Mouse (Mus musculus): ENCODE results near the gene Stox2. TPM values are rescaled to one million over a fixed set of nuclear protein-coding genes. Genes with fewer than 3 reads are reported as not detected.

The Stox2 gene
- polyA plus RNA-seq, 1 experiment = 0.01 TPM

GRCm38 (mm10) chr8:47351914-47352701 is 94.1 kb downstream of the Stox2 start:
- TF ChIP-seq TAL1 (IDR thresholded peaks at IDR 0.05; ENCODE audit: low read length) (no peak), GATA1 (IDR thresholded peaks at IDR 0.05; ENCODE audit: low read length) (no peak)
- Histone ChIP-seq H3K9me3 (ENCODE audit: control insufficient read depth, low read length) (no peaks in the 10 kb centered on the region), H3K4me1 (ENCODE audit: control insufficient read depth) (no peaks in the 10 kb centered on the region), H3K36me3 (ENCODE audit: control insufficient read depth) (no peaks in the 10 kb centered on the region), H3K27me3 (ENCODE audit: control insufficient read depth) (no peaks in the 10 kb centered on the region), H3K4me3 (replicated peaks) (no peak overlapping the region)

- Histone ChIP-seq H3K27me3 (ENCODE audit: control insufficient read depth) (no peaks in the 10 kb centered on the region), H3K36me3 (ENCODE audit: control insufficient read depth) (no peaks in the 10 kb centered on the region), H3K4me3 (replicated peaks) (no peak overlapping the region), H3K9me3 (ENCODE audit: control insufficient read depth, low read length) (no peaks in the 10 kb centered on the region), H3K4me1 (ENCODE audit: control insufficient read depth) (no peaks in the 10 kb centered on the region)
- TF ChIP-seq GATA1 (IDR thresholded peaks at IDR 0.05; ENCODE audit: low read length) (no peak), TAL1 (IDR thresholded peaks at IDR 0.05; ENCODE audit: low read length) (no peak)
These were observed 97.1 kb downstream of the Stox2 start for GRCm38 (mm10) chr8:47349082-47349481.

- Histone ChIP-seq H3K36me3 (ENCODE audit: control insufficient read depth) (no peaks in the 10 kb centered on the region), H3K4me1 (ENCODE audit: control insufficient read depth) (no peaks in the 10 kb centered on the region), H3K4me3 (replicated peaks) (no peak overlapping the region), H3K27me3 (ENCODE audit: control insufficient read depth) (no peaks in the 10 kb centered on the region), H3K9me3 (ENCODE audit: control insufficient read depth, low read length) (no peaks in the 10 kb centered on the region)
- TF ChIP-seq TAL1 (IDR thresholded peaks at IDR 0.05; ENCODE audit: low read length) (no peak), GATA1 (IDR thresholded peaks at IDR 0.05; ENCODE audit: low read length) (no peak)
These were observed 98.4 kb downstream of the Stox2 start for GRCm38 (mm10) chr8:47347809-47348208.

- Histone ChIP-seq H3K36me3 (ENCODE audit: control insufficient read depth) (no peaks in the 10 kb centered on the region), H3K4me3 (replicated peaks) (no peak overlapping the region), H3K9me3 (ENCODE audit: control insufficient read depth, low read length) (no peaks in the 10 kb centered on the region), H3K27me3 (ENCODE audit: control insufficient read depth) (no peaks in the 10 kb centered on the region), H3K4me1 (ENCODE audit: control insufficient read depth) (no peaks in the 10 kb centered on the region)
- TF ChIP-seq TAL1 (IDR thresholded peaks at IDR 0.05; ENCODE audit: low read length) = no peak
These were observed 100.4 kb downstream of the Stox2 start for GRCm38 (mm10) chr8:47345772-47346103.

- Histone ChIP-seq H3K27me3 (ENCODE audit: control insufficient read depth) (no peaks in the 10 kb centered on the region), H3K36me3 (ENCODE audit: control insufficient read depth) (no peaks in the 10 kb centered on the region), H3K4me3 (replicated peaks) (no peak overlapping the region), H3K9me3 (ENCODE audit: control insufficient read depth, low read length) (no peaks in the 10 kb centered on the region), H3K4me1 (ENCODE audit: control insufficient read depth) (no peaks in the 10 kb centered on the region)
- TF ChIP-seq TAL1 (IDR thresholded peaks at IDR 0.05; ENCODE audit: low read length) (no peak), GATA1 (IDR thresholded peaks at IDR 0.05; ENCODE audit: low read length) (no peak)
These were observed 100.9 kb downstream of the Stox2 start for GRCm38 (mm10) chr8:47345085-47345771.

- H3K4me1 ChIP-seq (ENCODE audit: control insufficient read depth) = no peaks in the 10 kb centered on the region
- H3K27me3 ChIP-seq (ENCODE audit: control insufficient read depth) = no peaks in the 10 kb centered on the region
- H3K4me3 ChIP-seq (replicated peaks) = no peak overlapping the region
- no peaks in the 10 kb centered on the region for H3K36me3 ChIP-seq (ENCODE audit: control insufficient read depth)
- H3K9me3 ChIP-seq (ENCODE audit: control insufficient read depth, low read length) = peaks cover 1% of the 10 kb centered on the region; the same call in 1 of the 2 replicates
- TF ChIP-seq TAL1 (IDR thresholded peaks at IDR 0.05; ENCODE audit: low read length) (no peak), GATA1 (IDR thresholded peaks at IDR 0.05; ENCODE audit: low read length) (no peak)
These were observed 104.7 kb downstream of the Stox2 start for GRCm38 (mm10) chr8:47341474-47341873.

GRCm38 (mm10) chr8:47338691-47339323 is 107.4 kb downstream of the Stox2 start:
- TF ChIP-seq TAL1 (IDR thresholded peaks at IDR 0.05; ENCODE audit: low read length) = no peak
- Histone ChIP-seq H3K27me3 (ENCODE audit: control insufficient read depth) (no peaks in the 10 kb centered on the region), H3K4me3 (replicated peaks) (no peak overlapping the region), H3K4me1 (ENCODE audit: control insufficient read depth) (no peaks in the 10 kb centered on the region), H3K36me3 (ENCODE audit: control insufficient read depth) (no peaks in the 10 kb centered on the region), H3K9me3 (ENCODE audit: control insufficient read depth, low read length) (peaks cover 3% of the 10 kb centered on the region; the same call in 1 of the 2 replicates)

- Histone ChIP-seq H3K4me3 (replicated peaks) (no peak overlapping the region), H3K4me1 (ENCODE audit: control insufficient read depth) (no peaks in the 10 kb centered on the region), H3K27me3 (ENCODE audit: control insufficient read depth) (no peaks in the 10 kb centered on the region), H3K36me3 (ENCODE audit: control insufficient read depth) (no peaks in the 10 kb centered on the region), H3K9me3 (ENCODE audit: control insufficient read depth, low read length) (peaks cover 3% of the 10 kb centered on the region; the same call in 1 of the 2 replicates)
- TF ChIP-seq GATA1 (IDR thresholded peaks at IDR 0.05; ENCODE audit: low read length) = no peak
- TF ChIP-seq TAL1 (IDR thresholded peaks at IDR 0.05; ENCODE audit: low read length) = no peak
These were observed 109.7 kb downstream of the Stox2 start for GRCm38 (mm10) chr8:47336433-47336832.

- Histone ChIP-seq H3K4me1 (ENCODE audit: control insufficient read depth) (no peaks in the 10 kb centered on the region), H3K27me3 (ENCODE audit: control insufficient read depth) (no peaks in the 10 kb centered on the region), H3K4me3 (replicated peaks) (no peak overlapping the region), H3K9me3 (ENCODE audit: control insufficient read depth, low read length) (peaks cover 3% of the 10 kb centered on the region; the same call in 1 of the 2 replicates), H3K36me3 (ENCODE audit: control insufficient read depth) (no peaks in the 10 kb centered on the region)
- no peak for TF ChIP-seq TAL1 (IDR thresholded peaks at IDR 0.05; ENCODE audit: low read length)
- no peak for TF ChIP-seq GATA1 (IDR thresholded peaks at IDR 0.05; ENCODE audit: low read length)
These were observed 110.2 kb downstream of the Stox2 start for GRCm38 (mm10) chr8:47335940-47336339.

Data from erythroblast, embryonic 14.5 days (primary cell).